Mouse (Mus musculus) MEL (cell line): Measurements from ENCODE around the gene Pla2g5. TPM values are rescaled to one million over a fixed set of nuclear protein-coding genes. Genes with fewer than 3 reads are reported as not detected.

ENCODE experiments used
- DNase-seq: peaks from one replicate; pipeline ENCODE4 v3.0.0; 2011; ENCODE audit warnings: low read depth, low spot score
- H3K27ac ChIP-seq: 2 replicates; pipeline ENCODE4 v1.5.1; 2012; ENCODE audit warnings: low read depth, mild to moderate bottlenecking, control low read depth, low read length, moderate library complexity; ENCODE audit not compliant: control insufficient read depth
- H3K27me3 ChIP-seq, 2 experiments: fragments of 150-350 bp in 1 of 2; sonication (generic) in 1 of 2; 2 replicates each; pipeline ENCODE4 v1.6.1; 2012; ENCODE audit warnings: low read length in 2 of 2, mild to moderate bottlenecking in 2 of 2, improper control_type of control experiment in 1 of 2, moderate library complexity in 1 of 2; ENCODE audit not compliant: insufficient read depth in 2 of 2, control insufficient read depth in 1 of 2
- H3K36me3 ChIP-seq, 2 experiments: 2 replicates each; pipeline ENCODE4 v1.6.1; 2012 to 2014; ENCODE audit warnings: low read length in 2 of 2, improper control_type of control experiment in 1 of 2, inconsistent platforms in 1 of 2, mild to moderate bottlenecking in 1 of 2; ENCODE audit not compliant: insufficient read depth in 2 of 2, control insufficient read depth in 1 of 2
- H3K4me1 ChIP-seq, 2 experiments: fragments of 150-350 bp in 1 of 2; sonication (generic) in 1 of 2; 2 replicates each; pipeline ENCODE4 v1.6.1; 2012; ENCODE audit warnings: low read length in 2 of 2, improper control_type of control experiment in 1 of 2, mild to moderate bottlenecking in 1 of 2; ENCODE audit not compliant: insufficient read depth in 2 of 2, control insufficient read depth in 1 of 2
- H3K4me3 ChIP-seq, 2 experiments: fragments of 150-350 bp in 1 of 2; sonication (generic) in 1 of 2; 2 replicates each; pipeline ENCODE4 v1.5.1; 2012; ENCODE audit warnings: low read depth in 2 of 2, low read length in 2 of 2, mild to moderate bottlenecking in 2 of 2, moderate library complexity in 2 of 2, control low read depth in 1 of 2, improper control_type of control experiment in 1 of 2; ENCODE audit not compliant: control insufficient read depth in 1 of 2, insufficient read depth in 1 of 2
- H3K79me2 ChIP-seq: 2 replicates; pipeline ENCODE4 v1.6.1; 2012; ENCODE audit warnings: mild to moderate bottlenecking, low read length, moderate library complexity; ENCODE audit not compliant: control insufficient read depth, poor library complexity, insufficient read depth
- H3K9ac ChIP-seq: 2 replicates; pipeline ENCODE4 v1.6.1; 2012; ENCODE audit warnings: low read depth, mild to moderate bottlenecking, control low read depth, low read length, moderate library complexity; ENCODE audit not compliant: control insufficient read depth, poor library complexity, severe bottlenecking
- H3K9me3 ChIP-seq: fragments of 150-350 bp; sonication (generic); replicated peaks from 2 replicates; pipeline ENCODE4 v1.6.1; 2012; ENCODE audit warnings: mild to moderate bottlenecking, low read length, improper control_type of control experiment, moderate library complexity; ENCODE audit not compliant: insufficient read depth
- CHD2 ChIP-seq: IDR thresholded peaks from 2 replicates; pipeline ENCODE4 v1.6.1; 2011; ENCODE audit warnings: low read length, improper control_type of control experiment
- CTCF ChIP-seq, 3 experiments: IDR thresholded peaks in 2 of 3; conservative IDR thresholded peaks in 1 of 3; 2 replicates each; pipeline ENCODE4 v1.5.1; 2011 to 2012; ENCODE audit warnings: low read length in 3 of 3, low read depth in 2 of 3, mild to moderate bottlenecking in 2 of 3, improper control_type of control experiment in 1 of 3, inconsistent platforms in 1 of 3, mixed read lengths in 1 of 3, moderate library complexity in 1 of 3; ENCODE audit not compliant: control insufficient read depth in 1 of 3, insufficient read depth in 1 of 3, poor library complexity in 1 of 3, severe bottlenecking in 1 of 3
- ELF1 ChIP-seq: IDR thresholded peaks from 2 replicates; pipeline ENCODE4 v1.6.1; 2014; ENCODE audit warnings: low read depth, mild to moderate bottlenecking, inconsistent platforms, low read length, improper control_type of control experiment, moderate library complexity
- EP300 ChIP-seq, 2 experiments: IDR thresholded peaks; 2 replicates each; pipeline ENCODE4 v1.6.1; 2011; ENCODE audit warnings: improper control_type of control experiment in 2 of 2, low read length in 2 of 2, low read depth in 1 of 2, mild to moderate bottlenecking in 1 of 2
- ETS1 ChIP-seq: IDR thresholded peaks from 2 replicates; pipeline ENCODE4 v1.6.1; 2012; ENCODE audit warnings: low read depth, mild to moderate bottlenecking, inconsistent platforms, low read length, improper control_type of control experiment, moderate library complexity
- HCFC1 ChIP-seq: IDR thresholded peaks from 2 replicates; pipeline ENCODE4 v1.6.1; 2012; ENCODE audit warnings: low read depth, mild to moderate bottlenecking, inconsistent platforms, low read length, improper control_type of control experiment, moderate library complexity
- JUND ChIP-seq: IDR thresholded peaks from 2 replicates; pipeline ENCODE4 v1.6.1; 2011; ENCODE audit warnings: low read depth, mild to moderate bottlenecking, improper control_type of control experiment, low read length
- MAFK ChIP-seq: IDR thresholded peaks from 2 replicates; pipeline ENCODE4 v1.6.1; 2011; ENCODE audit warnings: low read depth, mild to moderate bottlenecking, low read length, improper control_type of control experiment, borderline replicate concordance
- MAX ChIP-seq: IDR thresholded peaks from 2 replicates; pipeline ENCODE4 v1.6.1; 2011; ENCODE audit warnings: low read length, improper control_type of control experiment
- MXI1 ChIP-seq: IDR thresholded peaks from 2 replicates; pipeline ENCODE4 v1.6.1; 2011; ENCODE audit warnings: mild to moderate bottlenecking, low read depth, low read length, improper control_type of control experiment
- MYB ChIP-seq: IDR thresholded peaks from 2 replicates; pipeline ENCODE4 v1.6.1; 2011; ENCODE audit warnings: mild to moderate bottlenecking, low read depth, low read length, improper control_type of control experiment
- NRF1 ChIP-seq: IDR thresholded peaks from 2 replicates; pipeline ENCODE4 v1.6.1; 2014; ENCODE audit warnings: low read depth, mild to moderate bottlenecking, inconsistent platforms, low read length, improper control_type of control experiment, moderate library complexity; ENCODE audit not compliant: poor library complexity, insufficient read depth, severe bottlenecking
- POLR2AphosphoS2 ChIP-seq: IDR thresholded peaks from 2 replicates; pipeline ENCODE4 v1.6.1; 2011; ENCODE audit warnings: low read length, improper control_type of control experiment
- POLR2AphosphoS5 ChIP-seq: IDR thresholded peaks from 2 replicates; pipeline ENCODE4 v1.6.1; 2012; ENCODE audit warnings: low read depth, borderline replicate concordance, mild to moderate bottlenecking, inconsistent platforms, low read length, moderate library complexity, mixed read lengths
- RCOR1 ChIP-seq: IDR thresholded peaks from 2 replicates; pipeline ENCODE4 v1.6.1; 2012; ENCODE audit warnings: low read depth, mild to moderate bottlenecking, inconsistent platforms, low read length, improper control_type of control experiment
- SIN3A ChIP-seq: IDR thresholded peaks from 2 replicates; pipeline ENCODE4 v1.6.1; 2012; ENCODE audit warnings: low read length, improper control_type of control experiment, inconsistent platforms
- SMC3 ChIP-seq: IDR thresholded peaks from 2 replicates; pipeline ENCODE4 v1.6.1; 2011; ENCODE audit warnings: low read depth, low read length, improper control_type of control experiment
- TAL1 ChIP-seq: IDR thresholded peaks from 2 replicates; pipeline ENCODE4 v1.6.1; 2012; ENCODE audit warnings: mild to moderate bottlenecking, inconsistent platforms, low read length, moderate library complexity, mixed read lengths
- TCF12 ChIP-seq: IDR thresholded peaks from 2 replicates; pipeline ENCODE4 v1.6.1; 2014; ENCODE audit warnings: low read depth, mild to moderate bottlenecking, inconsistent platforms, low read length, improper control_type of control experiment, moderate library complexity
- UBTF ChIP-seq: IDR thresholded peaks from 2 replicates; pipeline ENCODE4 v1.6.1; 2012; ENCODE audit warnings: low read depth, mild to moderate bottlenecking, inconsistent platforms, low read length, improper control_type of control experiment, moderate library complexity, borderline replicate concordance; ENCODE audit not compliant: insufficient read depth
- USF1 ChIP-seq: IDR thresholded peaks from 2 replicates; pipeline ENCODE4 v1.6.1; 2014; ENCODE audit warnings: low read depth, mild to moderate bottlenecking, inconsistent platforms, low read length, improper control_type of control experiment, moderate library complexity
- ZKSCAN1 ChIP-seq: IDR thresholded peaks from 2 replicates; pipeline ENCODE4 v1.6.1; 2012; ENCODE audit warnings: low read depth, mild to moderate bottlenecking, inconsistent platforms, low read length, improper control_type of control experiment, moderate library complexity
- ZMIZ1 ChIP-seq: IDR thresholded peaks from 2 replicates; pipeline ENCODE4 v1.6.1; 2012; ENCODE audit warnings: low read depth, mild to moderate bottlenecking, inconsistent platforms, low read length, improper control_type of control experiment, moderate library complexity
- ZNF384 ChIP-seq: IDR thresholded peaks from 2 replicates; pipeline ENCODE4 v1.6.1; 2012; ENCODE audit warnings: low read depth, mild to moderate bottlenecking, inconsistent platforms, low read length, improper control_type of control experiment
- polyA plus RNA-seq, 2 experiments: library from polyadenylated mRNA; stranded (reverse) in 1 of 2; unstranded in 1 of 2; fragments of >175 nt in 1 of 2; fragments of >200 nt in 1 of 2; gene quantifications; 2 replicates each; pipeline versions ENCODE4 v1.2.1 to v1.2.4; 2012; ENCODE audit warnings: low replicate concordance in 2 of 2, low read depth in 1 of 2; ENCODE audit not compliant: insufficient read length in 2 of 2, insufficient read depth in 1 of 2, missing spikeins in 1 of 2
- total RNA-seq: library from RNA; depleted of rRNA; stranded (reverse); fragments of 300-350 nt; gene quantifications from 2 replicates; pipeline ENCODE4 v1.2.3, GENCODE M21; 2012

Gene Pla2g5
- total and polyA plus RNA-seq, 3 experiments = not detected

DNA sequence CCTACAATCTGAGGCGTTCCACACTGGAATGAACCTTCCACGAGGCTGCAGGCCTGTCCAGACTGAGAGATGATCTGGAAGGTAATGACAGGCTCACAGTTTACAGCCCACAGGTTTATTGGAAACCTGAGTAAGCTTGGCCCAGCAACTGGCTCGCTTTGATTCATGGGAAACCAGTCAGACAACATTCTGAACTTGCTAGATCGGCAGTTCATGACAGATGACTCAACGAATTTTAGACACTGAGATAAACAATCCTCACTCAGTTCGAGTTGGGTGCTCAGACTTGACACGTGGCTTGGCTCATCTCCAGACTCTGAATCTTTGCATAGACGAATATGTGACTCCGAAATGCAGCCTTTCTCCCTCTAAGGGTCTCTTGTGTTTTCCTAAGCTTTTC is 70.7 kb downstream of the Pla2g5 start:
- Histone ChIP-seq H3K27me3 (no peaks in the 10 kb centered on the region), H3K4me1 (no peaks in the 10 kb centered on the region)

DNA sequence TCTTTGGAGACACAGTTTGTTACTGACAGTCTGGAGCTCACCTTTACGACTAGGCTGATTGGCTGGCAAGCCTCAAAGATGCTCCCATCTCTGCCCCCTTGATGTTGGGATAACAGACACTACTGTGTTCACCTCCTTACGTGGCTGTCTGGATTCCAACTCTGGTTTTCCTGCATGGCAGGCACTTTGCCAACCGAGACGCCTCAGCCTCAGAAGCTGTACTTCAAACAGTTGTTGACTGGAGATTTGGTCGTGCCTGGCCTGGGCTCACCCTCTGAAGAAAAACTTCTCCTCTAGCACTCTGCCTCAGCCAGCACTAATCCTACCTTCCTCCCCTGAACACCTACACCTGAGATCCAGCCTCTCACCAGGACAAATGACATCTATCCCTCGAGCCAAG is 71.8 kb downstream of the Pla2g5 start:
- H3K4me1 ChIP-seq = no peaks in the 10 kb centered on the region
- TF ChIP-seq HCFC1 (no peak), SMC3 (no peak), ZKSCAN1 (no peak), RCOR1 (no peak), ZNF384 (no peak), ELF1 (no peak), POLR2AphosphoS2 (no peak), EP300 (IDR thresholded peaks at IDR 0.05; ENCODE audit: low read depth in 1 of 2, low read length in 2 of 2) (no peak), UBTF (no peak), USF1 (no peak), ZMIZ1 (no peak), CHD2 (no peak), MXI1 (no peak), POLR2AphosphoS5 (no peak), JUND (no peak), MAFK (no peak)
- no peak overlapping the region for H3K4me3 ChIP-seq
- no peaks in the 10 kb centered on the region for H3K9me3 ChIP-seq
- no peak for DNase-seq
- H3K9ac ChIP-seq = no peak overlapping the region
- H3K27ac ChIP-seq = no peak overlapping the region
- no peaks in the 10 kb centered on the region for H3K79me2 ChIP-seq
- H3K27me3 ChIP-seq = no peaks in the 10 kb centered on the region
- no peaks in the 10 kb centered on the region for H3K36me3 ChIP-seq

More for the DNA sequence above, 70.7 kb downstream of the Pla2g5 start:
- H3K9ac ChIP-seq = no peak overlapping the region
- TF ChIP-seq TCF12 (no peak), CTCF (IDR thresholded peaks at IDR 0.05 in 2 of 3, conservative IDR thresholded peaks at IDR 0.05 in 1 of 3; ENCODE audit: control insufficient read depth in 1 of 3, insufficient read depth in 1 of 3, low read depth in 2 of 3, low read length in 3 of 3, poor library complexity in 1 of 3, severe bottlenecking in 1 of 3) (no peak), TAL1 (no peak), RCOR1 (no peak), ETS1 (no peak), MYB (no peak), UBTF (no peak), ZKSCAN1 (no peak), MAX (no peak), MXI1 (no peak), SIN3A (no peak), ZMIZ1 (no peak), MAFK (no peak), ELF1 (no peak), HCFC1 (no peak), NRF1 (no peak), JUND (no peak)
- no peak overlapping the region for H3K27ac ChIP-seq
- DNase-seq = no peak
- H3K79me2 ChIP-seq = no peaks in the 10 kb centered on the region
- H3K4me3 ChIP-seq = no peak overlapping the region
- no peaks in the 10 kb centered on the region for H3K9me3 ChIP-seq
- no peaks in the 10 kb centered on the region for H3K36me3 ChIP-seq
